Mouse (Mus musculus) heart, adult 2 months (tissue): ENCODE results near the gene Zfp933. TPM values are rescaled to one million over a fixed set of nuclear protein-coding genes. Genes with fewer than 3 reads are reported as not detected.
"Not testable (repeated sequence)": the region's sequence is repeated elsewhere in the genome, so short reads cannot be mapped to it uniquely, and the experiment has no call there.

ENCODE experiments used
- DNase-seq, 2 experiments: peaks; one replicate each; pipeline ENCODE4 v3.0.0; 2021
- H3K27ac ChIP-seq: fragments of 200-600 bp; 2 replicates; pipeline ENCODE4 v1.8.1; 2022
- H3K27me3 ChIP-seq: fragments of 200-500 bp; 2 replicates; pipeline ENCODE4 v1.6.1; 2012; ENCODE audit warnings: mild to moderate bottlenecking, low read length, inconsistent platforms, mixed read lengths; ENCODE audit not compliant: control insufficient read depth, insufficient read depth
- H3K36me3 ChIP-seq: fragments of 200-500 bp; 2 replicates; pipeline ENCODE4 v1.6.1; 2012; ENCODE audit warnings: low read length, inconsistent platforms; ENCODE audit not compliant: control insufficient read depth, insufficient read depth
- H3K4me1 ChIP-seq: fragments of 200-500 bp; 2 replicates; pipeline ENCODE4 v1.6.1; 2011; ENCODE audit warnings: low read length; ENCODE audit not compliant: control insufficient read depth, insufficient read depth
- H3K4me3 ChIP-seq: fragments of 200-600 bp; 2 replicates; pipeline ENCODE4 v1.8.1; 2022
- H3K79me2 ChIP-seq: fragments of 200-500 bp; replicated peaks from 2 replicates; pipeline ENCODE4 v1.6.1; 2012; ENCODE audit warnings: mild to moderate bottlenecking, inconsistent platforms, low read length, moderate library complexity, mixed read lengths; ENCODE audit not compliant: control insufficient read depth, insufficient read depth
- H3K9ac ChIP-seq: fragments of 200-500 bp; 2 replicates; pipeline ENCODE4 v1.6.1; 2012; ENCODE audit warnings: low read depth, mild to moderate bottlenecking, control low read depth, inconsistent platforms, low read length, mixed read lengths
- CTCF ChIP-seq: fragments of 200-600 bp; IDR thresholded peaks from 2 replicates; pipeline ENCODE4 v1.8.1; 2022; ENCODE audit warnings: antibody characterized with exemption, mild to moderate bottlenecking, moderate library complexity
- EP300 ChIP-seq: fragments of 200-500 bp; IDR thresholded peaks from 2 replicates; pipeline ENCODE4 v1.6.1; 2011; ENCODE audit warnings: low read depth, low read length, control low read depth; ENCODE audit not compliant: insufficient read depth
- POLR2A ChIP-seq: fragments of 200-500 bp; IDR thresholded peaks from 2 replicates; pipeline ENCODE4 v1.6.1; 2011; ENCODE audit warnings: mild to moderate bottlenecking, low read depth, low read length, control low read depth; ENCODE audit not compliant: insufficient read depth
- WGBS: fragments of 180-500 bp; shearing (Covaris S2); methylation state at CpG from one replicate; pipeline ENCODE4 v1.1.7; 2018; 5-methylcytosine and 5-hydroxymethylcytosine counted together
- intact Hi-C: fragments of 180-260 bp; cut with DNase I; formaldehyde crosslinking; loops from one replicate; pipeline ENCODE4 v1.15.1; 2025
- polyA plus RNA-seq: library from polyadenylated mRNA; depleted of rRNA; stranded (reverse); fragments of >200 nt; gene quantifications from 2 replicates; pipeline ENCODE4 v1.2.3, GENCODE M21; 2012
- total RNA-seq, 2 experiments: library from RNA; stranded (reverse); gene quantifications; 2 replicates each; pipeline ENCODE4 v1.2.3; 2021

Gene Zfp933
- total and polyA plus RNA-seq, 3 experiments: 1.3 to 11.2 (median 10.3) TPM

GRCm38 (mm10) chr4:147813249-147813765 lies 34.9 kb downstream of the Zfp933 start:
- H3K27me3 ChIP-seq: no peaks in the 10 kb centered on the region
- intact Hi-C loops: loop anchor here (5.0 to 10.0 kb wide), 3 partner anchors 34 to 249 kb away; partner anchors contain the start of gene Zfp933

GRCm38 (mm10) chr4:147809966-147810304 lies 38.2 kb downstream of the Zfp933 start:
- H3K27ac ChIP-seq: peak overlapping the region; percentile 18; the same call in 1 of the 2 replicates
- WGBS: 33% methylated on average over 2 of the region's 2 CpGs
- not testable (repeated sequence) for H3K4me1 ChIP-seq, H3K79me2 ChIP-seq, H3K36me3 ChIP-seq, H3K27me3 ChIP-seq, H3K9ac ChIP-seq, DNase-seq
- H3K4me3 ChIP-seq: peak overlapping the region; percentile 32
- intact Hi-C loops: loop anchor here (5.0 to 10.0 kb wide), 3 partner anchors 37 to 245 kb away; partner anchors contain the start of gene Zfp933
- 0 out of 2 replicates have a peak, but pooled peaks have one; percentile 2 for TF ChIP-seq POLR2A

More at GRCm38 (mm10) chr4:147813249-147813765, 34.9 kb downstream of the Zfp933 start:
- Histone ChIP-seq H3K4me3 (no peak overlapping the region), H3K9ac (no peak overlapping the region), H3K4me1 (no peaks in the 10 kb centered on the region), H3K79me2 (no peaks in the 10 kb centered on the region), H3K36me3 (no peaks in the 10 kb centered on the region), H3K27ac (no peak overlapping the region)
- DNase-seq: no peak
- TF ChIP-seq CTCF (no peak), POLR2A (no peak), EP300 (no peak)
- WGBS: 31% methylated on average over 5 of the region's 5 CpGs

GRCm38 (mm10) chr4:147809292-147809965 lies 38.7 kb downstream of the Zfp933 start, which contains the start of gene Zfp984:
Gene Zfp984 (minus strand): TSS chr4:147809788.
- H3K36me3 ChIP-seq, H3K4me1 ChIP-seq, H3K79me2 ChIP-seq, H3K27me3 ChIP-seq, intact Hi-C loops: not testable (repeated sequence)
- 11% methylated on average over 15 of the region's 15 CpGs for WGBS
- H3K9ac ChIP-seq: peak within 1 kb of the TSS; percentile 69
- peak within 1 kb of the TSS; percentile 33; the same call in 1 of the 2 replicates for H3K27ac ChIP-seq
- DNase-seq: peak; percentile 49 to 64
- TF ChIP-seq POLR2A: peak; percentile 63; the same call in 1 of the 2 replicates
- H3K4me3 ChIP-seq: peak within 1 kb of the TSS; percentile 32

GRCm38 (mm10) chr4:147808483-147808882 lies 39.7 kb downstream of the Zfp933 start:
- DNase-seq, H3K4me3 ChIP-seq, H3K9ac ChIP-seq, H3K4me1 ChIP-seq, H3K79me2 ChIP-seq, H3K36me3 ChIP-seq, intact Hi-C loops, H3K27ac ChIP-seq, H3K27me3 ChIP-seq: not testable (repeated sequence)
- WGBS: 61% methylated on average over 4 of the region's 4 CpGs

DNA sequence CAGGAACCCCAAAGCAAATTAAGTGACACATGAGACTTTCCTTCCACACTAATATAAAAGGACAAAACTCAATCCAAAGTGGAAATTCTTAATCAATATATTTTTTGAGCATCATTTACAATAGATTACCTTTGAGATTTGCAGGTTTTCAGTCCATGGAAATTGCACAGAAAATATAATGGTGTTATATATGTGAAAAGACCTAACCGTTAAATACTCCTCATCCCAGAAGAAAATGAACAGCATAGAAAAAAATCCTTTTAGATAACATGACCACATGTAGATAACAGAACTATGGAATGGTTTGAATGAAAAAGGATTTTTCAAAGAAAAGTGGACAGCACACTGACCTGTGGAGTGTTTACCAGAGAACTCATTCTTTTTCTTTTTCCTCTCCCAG lies 52.9 kb downstream of the Zfp933 start:
- H3K9ac ChIP-seq, H3K36me3 ChIP-seq, H3K4me3 ChIP-seq, H3K79me2 ChIP-seq, intact Hi-C loops, H3K4me1 ChIP-seq, H3K27ac ChIP-seq, DNase-seq, H3K27me3 ChIP-seq: not testable (repeated sequence)
- 87% methylated on average over 1 of the region's 1 CpGs for WGBS

DNA sequence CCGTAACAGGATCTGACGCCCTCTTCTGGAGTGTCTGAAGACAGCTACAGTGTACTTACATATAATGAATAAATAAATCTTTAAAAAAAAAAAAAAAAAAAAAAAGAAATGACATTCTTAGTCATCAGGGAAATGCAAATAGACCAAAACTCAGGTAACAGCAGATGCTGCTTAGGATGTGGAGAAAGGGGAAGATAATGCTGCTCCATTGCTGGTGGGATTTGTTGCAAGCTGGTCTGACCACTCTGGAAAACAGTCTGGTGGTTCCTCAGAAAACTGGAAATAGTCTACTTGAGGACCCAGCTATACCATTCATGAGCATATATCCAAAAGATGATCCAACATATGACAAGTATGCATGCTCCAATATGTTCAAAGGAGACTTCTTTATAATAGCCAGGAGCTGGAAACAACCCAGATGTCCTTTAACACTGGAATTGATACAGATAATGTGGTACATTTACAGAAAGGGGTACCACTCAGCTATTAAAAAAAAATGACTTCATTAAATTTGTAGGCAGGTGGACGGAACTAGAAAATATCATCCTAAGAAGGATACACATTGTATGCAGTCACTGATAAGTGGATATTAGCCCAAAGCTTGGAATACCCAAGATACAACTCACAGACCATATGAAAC lies 54.0 kb downstream of the Zfp933 start:
- H3K27me3 ChIP-seq, H3K9ac ChIP-seq, H3K79me2 ChIP-seq, H3K27ac ChIP-seq, H3K36me3 ChIP-seq, H3K4me1 ChIP-seq, DNase-seq, H3K4me3 ChIP-seq, intact Hi-C loops: not testable (repeated sequence)
- WGBS: 97% methylated on average over 2 of the region's 3 CpGs

DNA sequence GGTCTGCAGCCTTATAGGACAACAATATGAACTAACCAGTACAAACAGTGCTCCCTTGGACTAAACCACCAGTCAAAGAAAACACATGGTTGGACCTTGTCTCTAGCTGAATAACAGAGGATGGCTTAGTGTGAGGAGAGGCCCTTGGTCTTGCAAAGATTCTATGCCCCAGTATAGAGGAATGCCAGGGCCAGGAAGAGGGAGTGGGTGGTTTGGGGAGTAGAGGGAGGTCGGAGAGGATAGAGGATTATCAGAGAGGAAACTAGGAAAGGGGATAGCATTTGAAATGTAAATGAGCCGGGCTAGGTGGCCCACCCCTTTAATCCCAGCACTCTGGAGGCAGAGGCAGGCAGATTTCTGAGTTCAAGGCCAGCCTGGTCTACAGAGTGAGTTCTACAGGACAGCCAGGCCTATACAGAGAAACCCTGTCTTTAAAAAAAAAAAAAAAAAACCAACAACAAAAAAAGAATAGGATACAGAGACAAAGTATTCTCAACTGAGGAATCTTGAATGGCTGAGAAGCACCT lies 54.7 kb downstream of the Zfp933 start:
- intact Hi-C loops, H3K27ac ChIP-seq, H3K4me3 ChIP-seq, H3K36me3 ChIP-seq, H3K4me1 ChIP-seq, H3K27me3 ChIP-seq, H3K9ac ChIP-seq, DNase-seq, H3K79me2 ChIP-seq: not testable (repeated sequence)
- WGBS: 51% methylated on average over 2 of the region's 2 CpGs

GRCm38 (mm10) chr4:147791729-147792128 lies 56.4 kb downstream of the Zfp933 start:
- H3K27ac ChIP-seq, intact Hi-C loops, H3K27me3 ChIP-seq, H3K9ac ChIP-seq, H3K4me3 ChIP-seq, H3K36me3 ChIP-seq, DNase-seq, H3K4me1 ChIP-seq, H3K79me2 ChIP-seq: not testable (repeated sequence)
